Mouse (Mus musculus) layer of hippocampus, postnatal 36 days (tissue): ENCODE results near the gene Smg9. TPM values are rescaled to one million over a fixed set of nuclear protein-coding genes. Genes with fewer than 3 reads are reported as not detected.

Experiments
- DNase-seq, 2 experiments: peaks; one replicate each; pipeline ENCODE4 v3.0.0; 2022
- total RNA-seq, 2 experiments: library from RNA; stranded (reverse); gene quantifications; 2 replicates each; pipeline ENCODE4 v1.2.3; 2021

Gene Smg9
- total RNA-seq, 2 experiments from 2014 or later: 33.8 to 39.0 TPM

GRCm38 (mm10) chr7:24408186-24408585 is 8.8 kb downstream of the Smg9 start:
- DNase-seq: no peak

- DNase-seq: no peak
Observed at GRCm38 (mm10) chr7:24410123-24410522, 10.7 kb downstream of the Smg9 start.

GRCm38 (mm10) chr7:24410831-24411230 is 11.4 kb downstream of the Smg9 start:
- no peak for DNase-seq

- no peak for DNase-seq
Observed at GRCm38 (mm10) chr7:24413630-24414029, 14.2 kb downstream of the Smg9 start.

- no peak for DNase-seq
Observed at GRCm38 (mm10) chr7:24415261-24415660, 15.8 kb downstream of the Smg9 start.

GRCm38 (mm10) chr7:24419579-24419978 is 20.2 kb downstream of the Smg9 start:
- DNase-seq: no peak

- DNase-seq: no peak
Observed at GRCm38 (mm10) chr7:24421648-24422047, 22.2 kb downstream of the Smg9 start.

- no peak for DNase-seq
Observed at GRCm38 (mm10) chr7:24422251-24422650, 22.8 kb downstream of the Smg9 start.

- DNase-seq: no peak
Observed at GRCm38 (mm10) chr7:24423107-24423763, 23.8 kb downstream of the Smg9 start.

GRCm38 (mm10) chr7:24423956-24424732 is 24.7 kb downstream of the Smg9 start:
- DNase-seq: no peak

GRCm38 (mm10) chr7:24425919-24426318 is 26.5 kb downstream of the Smg9 start:
- DNase-seq: no peak

GRCm38 (mm10) chr7:24427168-24427567 is 27.7 kb downstream of the Smg9 start:
- DNase-seq: no peak

GRCm38 (mm10) chr7:24428725-24429124 is 29.3 kb downstream of the Smg9 start:
- DNase-seq: no peak

GRCm38 (mm10) chr7:24429413-24430112 is 30.1 kb downstream of the Smg9 start:
- DNase-seq: peak; percentile 68 to 72

- no peak for DNase-seq
Observed at GRCm38 (mm10) chr7:24430551-24431345, 31.3 kb downstream of the Smg9 start.

GRCm38 (mm10) chr7:24431713-24432112 is 32.3 kb downstream of the Smg9 start:
- DNase-seq: no peak

- no peak for DNase-seq
Observed at GRCm38 (mm10) chr7:24435305-24435704, 35.9 kb downstream of the Smg9 start.

GRCm38 (mm10) chr7:24437981-24438380 is 38.6 kb downstream of the Smg9 start:
- peak in 1 of 2 experiments; percentile 25 for DNase-seq

- no peak for DNase-seq
Observed at GRCm38 (mm10) chr7:24439191-24439590, 39.8 kb downstream of the Smg9 start.

GRCm38 (mm10) chr7:24439891-24440290 is 40.5 kb downstream of the Smg9 start:
- DNase-seq: no peak

GRCm38 (mm10) chr7:24441785-24442184 is 42.4 kb downstream of the Smg9 start:
- peak; percentile 33 to 47 for DNase-seq

GRCm38 (mm10) chr7:24442313-24442712 is 42.9 kb downstream of the Smg9 start:
- DNase-seq: no peak
